Mouse (Mus musculus) left cerebral cortex, adult 11 months (tissue): ENCODE results near the gene Galnt13.
"Not testable (repeated sequence)": the region's sequence is repeated elsewhere in the genome, so short reads cannot be mapped to it uniquely, and the experiment has no call there.

Source experiments
- DNase-seq: peaks from one replicate; pipeline ENCODE4 v3.0.0; 2022; ENCODE audit warnings: low spot score

Galnt13 gene

DNA sequence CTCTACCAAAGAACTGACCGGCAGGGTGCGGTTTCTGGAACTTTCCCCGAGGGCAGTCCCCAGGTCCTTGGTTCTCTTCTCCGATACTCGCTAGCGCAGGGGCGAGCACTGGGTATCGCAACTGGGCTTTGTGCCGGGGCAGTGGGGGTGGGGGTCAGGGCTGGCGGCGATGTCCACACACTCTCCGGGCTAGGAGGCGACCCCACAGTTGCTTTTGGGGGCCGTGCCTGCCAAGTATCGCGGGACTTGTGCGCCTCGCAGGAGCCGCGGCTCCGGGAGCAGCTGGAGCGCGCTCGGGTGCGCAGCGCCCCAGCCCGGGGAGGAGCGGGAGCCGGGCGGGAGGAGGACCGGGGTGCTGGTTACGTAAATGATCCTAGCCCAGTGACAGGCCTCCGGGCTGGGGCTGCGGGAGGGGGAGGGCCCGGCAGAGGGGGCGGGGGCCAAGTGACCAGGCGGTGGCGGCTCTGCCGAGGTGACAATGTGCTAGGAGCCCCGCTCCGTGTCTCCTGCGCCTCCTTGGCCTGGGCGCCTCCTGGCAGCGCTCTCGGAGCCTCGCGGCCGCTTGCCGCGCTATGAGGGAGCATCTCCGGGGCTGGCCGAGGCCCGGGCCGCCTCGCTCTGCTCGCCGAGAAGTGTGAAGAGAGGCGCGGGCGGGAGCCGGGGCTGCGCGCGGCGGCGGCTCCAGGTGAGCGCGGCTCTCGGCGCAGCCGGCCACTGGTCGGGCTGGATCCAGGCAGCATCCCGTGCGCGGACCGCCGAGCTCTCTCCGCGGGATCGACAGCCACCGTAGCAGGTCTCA lies at the start of gene Galnt13:
TSS of gene Galnt13 (plus strand) at position 381 of the 799 bp plus-strand sequence.
- peak; percentile 69 for DNase-seq

DNA sequence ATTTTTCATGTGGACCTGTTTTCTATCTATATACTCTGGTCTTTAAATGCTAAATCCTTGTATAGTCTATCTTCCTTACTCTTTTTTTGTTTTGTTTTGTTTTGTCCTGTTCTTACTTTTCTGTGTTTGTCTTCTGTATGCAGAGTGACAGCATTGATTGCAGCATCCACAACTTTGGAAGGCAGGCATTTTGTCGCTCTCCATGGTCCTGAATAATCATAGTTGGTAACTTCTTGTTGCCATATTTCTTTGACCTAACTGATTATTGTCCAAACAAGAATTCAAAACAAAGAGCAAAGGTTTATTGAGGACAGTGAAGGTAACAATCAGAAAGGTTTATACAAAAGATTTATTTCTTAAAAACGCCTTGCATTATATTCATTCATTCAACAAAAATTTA lies 5.1 kb upstream of the Galnt13 start:
- no peak for DNase-seq

DNA sequence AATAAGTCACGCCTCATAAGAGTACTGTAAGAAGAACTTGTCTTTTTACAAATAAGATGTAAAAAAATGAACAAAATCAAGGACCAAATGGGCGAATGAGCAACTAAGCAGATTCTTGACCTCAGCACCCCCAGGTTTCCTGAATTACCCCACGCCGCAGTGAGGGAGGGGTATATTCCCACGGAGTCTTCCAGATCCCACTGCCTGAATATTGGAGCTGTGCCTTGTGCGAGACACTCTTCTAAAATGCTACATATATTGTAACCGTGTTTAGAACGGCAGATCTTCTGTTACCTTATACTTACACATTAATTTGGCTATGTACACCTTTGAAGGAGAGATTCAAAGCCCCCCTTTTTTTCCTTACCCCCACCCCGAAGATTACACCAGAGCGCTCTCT lies 737 bp upstream of the Galnt13 start:
- no peak for DNase-seq

DNA sequence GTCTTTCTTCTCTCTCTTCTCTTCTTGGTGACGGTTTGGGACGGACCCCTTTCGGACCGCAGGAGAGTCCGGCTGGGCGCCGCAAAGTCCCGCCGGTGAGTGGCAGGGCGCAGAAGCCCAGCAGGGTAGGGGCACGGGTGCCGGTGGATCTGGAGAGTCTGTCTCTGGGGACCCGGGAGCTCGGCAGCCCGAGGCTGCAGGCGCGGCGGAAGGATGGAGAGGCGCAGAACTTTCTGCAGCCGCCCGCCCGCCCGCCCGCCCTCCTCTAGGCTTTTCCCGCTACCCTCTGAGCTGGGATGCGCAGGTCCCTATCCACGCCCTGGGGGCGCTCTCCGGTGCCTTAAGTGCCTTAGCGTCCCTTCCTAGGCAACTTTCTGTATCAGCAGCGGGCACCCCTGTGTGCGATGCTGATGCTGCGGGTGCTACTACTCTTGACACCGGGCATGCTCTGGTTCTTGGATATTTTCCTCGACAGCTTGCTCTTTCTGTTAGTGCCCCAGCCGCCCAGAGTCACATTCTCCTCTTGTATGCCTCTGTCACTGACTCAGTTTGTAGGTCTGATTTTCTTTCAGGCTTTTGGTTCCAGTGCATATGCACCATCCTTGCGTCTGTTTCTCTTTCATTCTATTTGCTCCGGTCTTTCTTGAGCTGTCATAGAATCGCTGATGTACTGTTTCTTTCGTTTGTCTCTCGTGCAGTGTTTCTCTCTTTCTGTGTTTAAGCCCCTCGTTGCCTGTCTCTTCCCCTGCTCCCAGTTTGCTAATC lies 801 bp downstream of the Galnt13 start:
- peak; percentile 26 for DNase-seq

DNA sequence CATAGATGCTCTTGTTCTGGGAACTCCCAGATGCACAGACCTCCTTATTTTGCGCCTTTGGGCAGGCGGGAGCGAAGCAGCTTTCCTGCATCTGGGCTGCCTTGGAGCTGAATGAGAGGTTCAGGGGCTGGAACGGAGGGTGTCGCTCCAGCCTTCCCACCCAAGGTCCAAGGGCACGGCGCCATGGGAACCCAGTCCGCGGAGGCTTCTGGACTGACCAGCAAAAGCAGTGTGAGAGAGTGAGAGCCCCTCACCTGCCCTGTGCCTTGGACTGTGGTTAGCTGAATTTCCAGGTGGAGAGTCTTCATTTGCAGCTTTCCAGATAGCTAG lies 1.3 kb downstream of the Galnt13 start:
- peak; percentile 11 for DNase-seq

DNA sequence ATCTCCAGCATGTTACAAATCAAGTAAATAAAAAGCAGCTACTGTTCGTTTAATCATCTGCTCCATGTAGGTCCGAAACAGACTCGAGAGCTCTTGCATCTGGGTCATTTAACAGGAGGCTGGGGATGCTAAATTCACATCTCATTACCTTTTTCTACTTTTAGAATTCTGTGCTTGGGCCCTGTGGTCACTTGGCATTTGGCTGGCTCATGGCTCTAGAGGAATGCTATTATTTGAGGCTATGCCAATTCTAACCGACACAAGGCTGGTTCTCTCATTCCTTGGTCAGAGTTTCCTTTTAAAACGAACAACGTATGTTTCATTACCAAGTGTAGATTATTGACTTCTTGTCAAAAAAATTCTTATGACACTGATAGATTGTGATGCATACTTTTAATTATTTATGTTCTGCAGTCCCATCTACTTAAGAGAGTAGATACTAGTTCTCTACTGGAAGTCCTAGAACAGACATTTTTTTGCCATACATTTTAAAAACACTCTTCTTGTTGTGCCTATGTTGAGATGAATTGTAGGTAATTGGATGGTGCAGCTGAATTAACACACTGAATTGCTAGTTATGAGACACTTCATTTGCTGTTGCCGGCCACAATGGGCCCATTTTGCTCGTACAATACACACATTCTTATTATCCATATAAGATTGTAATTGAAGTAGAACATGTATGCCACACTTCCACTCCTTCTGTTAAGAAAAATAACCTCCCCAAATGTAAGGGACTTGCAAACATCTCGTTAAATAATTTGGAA lies 6.8 kb downstream of the Galnt13 start:
- DNase-seq: no peak

DNA sequence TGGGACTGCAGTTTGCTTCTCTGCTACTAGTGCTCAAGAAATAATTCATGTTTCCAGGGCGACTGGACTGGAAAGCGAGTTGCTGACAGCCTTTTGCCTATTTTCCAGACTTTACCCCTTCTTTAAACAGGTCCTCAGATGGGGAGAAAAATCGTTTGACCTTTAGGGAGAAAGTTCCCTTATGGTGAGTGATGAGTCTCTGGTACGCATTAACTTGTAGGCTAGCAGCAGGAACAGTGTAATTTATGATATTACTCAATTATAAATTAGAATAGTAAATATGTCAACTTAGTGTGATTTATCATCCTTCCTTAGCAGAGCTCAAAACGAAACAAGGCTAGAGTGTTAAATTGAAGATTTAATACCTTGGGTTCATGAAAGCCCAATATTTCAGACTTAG lies 47.3 kb downstream of the Galnt13 start:
- DNase-seq: no peak

DNA sequence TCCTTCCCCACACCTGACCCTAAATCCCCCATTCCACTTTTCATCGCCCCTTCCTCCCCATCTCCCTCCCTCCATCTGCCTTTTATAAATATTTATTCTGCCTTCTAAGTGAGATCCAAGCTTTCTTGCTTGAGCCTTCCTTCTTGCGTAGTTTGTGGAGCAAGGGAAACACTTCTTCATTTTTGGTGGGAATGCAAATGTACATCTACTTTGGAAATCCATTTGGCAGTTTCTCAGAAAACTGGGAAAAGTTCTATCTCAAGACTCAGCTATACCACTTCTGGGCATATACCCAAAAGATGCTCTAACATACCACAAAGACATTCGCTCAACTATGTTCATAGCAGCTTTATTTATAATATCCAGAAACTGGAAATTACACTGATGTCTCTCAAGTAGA lies 86.9 kb downstream of the Galnt13 start:
- no peak for DNase-seq

DNA sequence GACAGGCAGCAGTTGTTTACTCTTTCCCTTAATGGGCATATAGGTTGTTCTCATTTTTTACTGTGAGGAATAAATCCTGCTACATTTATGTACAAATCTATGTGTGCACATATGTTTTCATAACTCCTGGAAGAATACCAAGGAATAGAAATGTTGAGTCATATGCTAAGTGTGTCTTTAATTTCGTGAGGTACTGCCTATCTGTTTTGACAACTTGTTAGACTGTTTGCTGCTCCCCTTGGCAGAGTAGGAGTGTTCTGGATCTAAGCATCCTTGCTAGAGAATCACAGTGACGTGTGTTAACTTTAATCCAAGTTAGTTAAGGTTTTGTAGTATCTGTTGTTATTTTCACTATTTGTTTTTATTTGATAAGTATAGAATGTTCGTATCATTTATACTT lies 91.0 kb downstream of the Galnt13 start:
- DNase-seq: no peak

DNA sequence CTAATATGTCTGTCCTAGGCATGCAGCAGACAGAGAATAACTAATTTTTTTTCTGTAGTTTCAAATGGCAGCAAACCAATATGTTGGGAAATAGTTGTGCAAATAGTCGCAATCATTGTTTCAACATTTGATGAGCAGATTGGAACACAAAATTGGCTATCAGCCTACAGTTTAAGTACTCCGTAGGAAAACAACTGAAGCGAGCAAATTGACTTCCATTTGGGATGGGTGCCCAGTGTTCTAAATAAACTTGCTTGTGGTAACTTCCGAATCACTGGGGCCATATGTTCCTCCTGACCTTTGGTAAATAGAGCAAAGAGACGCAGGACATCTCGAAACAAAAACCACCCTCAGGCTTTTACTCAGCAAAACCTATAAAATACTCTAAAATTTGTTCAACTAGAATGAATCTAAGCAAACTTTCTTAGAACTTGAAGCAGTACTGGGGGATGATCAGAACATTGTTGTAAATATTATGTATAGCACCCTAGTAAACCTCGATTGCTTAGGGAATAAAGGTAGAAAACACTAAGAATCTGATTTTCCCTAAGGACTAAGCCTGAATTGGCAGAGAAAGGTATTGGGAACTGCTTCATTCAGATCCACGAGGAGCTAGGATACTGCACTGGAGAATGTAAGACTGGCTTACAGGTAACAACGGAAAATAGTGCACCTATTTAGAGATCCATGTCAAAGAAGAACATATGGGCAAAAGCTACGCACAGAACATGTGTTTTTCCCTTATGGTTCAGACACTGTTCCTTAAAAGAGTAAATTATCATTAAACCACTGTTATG lies 122.4 kb downstream of the Galnt13 start:
- no peak for DNase-seq

DNA sequence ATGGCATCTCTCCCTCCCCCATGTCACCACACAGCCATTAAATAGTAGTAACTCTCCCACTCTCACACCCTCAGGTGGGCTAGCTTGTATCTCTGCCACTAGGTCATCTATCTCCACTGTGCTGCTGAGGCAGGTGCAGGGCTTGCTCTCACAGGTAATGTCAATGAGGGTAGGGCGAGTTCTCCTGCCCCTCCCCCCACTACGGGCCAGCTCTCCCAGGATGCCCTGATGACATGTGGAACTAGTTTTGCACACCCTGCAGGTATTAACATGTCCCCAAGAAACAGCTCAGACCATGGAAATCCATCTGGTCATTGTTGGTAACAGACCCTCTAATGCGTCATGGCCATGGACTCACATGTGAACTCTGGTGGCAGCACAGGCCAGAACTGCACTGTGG lies 129.0 kb downstream of the Galnt13 start:
- DNase-seq: no peak

DNA sequence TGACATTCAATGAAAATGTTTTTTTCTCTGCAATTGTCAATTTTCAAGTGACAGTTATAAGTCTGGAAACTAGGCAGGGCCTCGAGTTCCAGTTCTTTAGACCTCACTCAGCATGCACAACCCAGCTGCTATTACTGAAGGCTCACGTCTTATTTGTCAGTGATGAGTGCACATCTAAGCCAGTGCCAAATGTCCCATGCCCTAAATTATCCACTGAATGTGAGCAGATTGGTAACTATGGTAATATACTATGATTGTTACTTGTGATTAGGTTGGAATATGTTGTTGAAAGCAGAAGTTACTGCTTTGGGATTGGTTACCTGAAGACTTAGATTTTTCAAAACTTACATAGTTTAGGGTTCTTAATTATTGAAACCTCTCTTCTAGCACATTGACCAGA lies 131.1 kb downstream of the Galnt13 start:
- DNase-seq: no peak

DNA sequence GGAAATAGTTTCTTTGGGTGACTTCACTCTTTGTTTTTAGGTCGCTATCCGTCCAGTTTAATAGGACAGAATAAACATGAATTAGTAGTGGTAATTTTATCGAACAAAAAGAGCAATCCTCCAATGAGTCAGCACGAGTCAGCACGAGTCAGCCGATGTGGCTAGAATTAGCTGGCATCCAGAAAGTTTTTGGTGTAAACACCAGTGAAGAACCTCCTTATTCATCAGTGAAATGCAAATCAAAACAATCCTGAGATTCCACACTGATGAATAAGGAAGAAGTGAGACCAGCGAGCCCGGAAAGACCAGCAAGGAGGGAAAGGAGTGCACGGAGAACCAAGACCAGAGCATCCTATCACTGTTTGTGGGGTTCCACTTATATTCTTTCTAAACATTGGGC lies 131.5 kb downstream of the Galnt13 start:
- no peak for DNase-seq

DNA sequence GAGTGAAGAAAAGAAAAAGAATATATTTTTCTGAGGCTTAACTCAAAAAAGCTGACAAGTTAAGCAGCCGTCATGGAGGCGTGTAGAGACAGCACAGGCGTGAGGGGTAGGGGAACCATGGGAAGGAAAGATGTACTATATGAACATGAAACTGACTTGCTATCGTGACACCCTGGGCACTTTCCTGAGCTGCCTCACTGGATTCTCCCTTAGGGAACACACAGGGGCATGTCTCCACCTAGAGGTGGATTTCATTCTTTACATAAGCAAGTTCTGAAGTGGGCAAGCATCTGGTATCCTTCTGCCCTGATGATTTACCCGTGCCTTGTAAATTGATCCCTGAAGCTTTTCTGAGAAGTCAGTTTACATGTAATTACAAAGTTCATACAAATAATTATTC lies 277.7 kb downstream of the Galnt13 start:
- not testable (repeated sequence) for DNase-seq

DNA sequence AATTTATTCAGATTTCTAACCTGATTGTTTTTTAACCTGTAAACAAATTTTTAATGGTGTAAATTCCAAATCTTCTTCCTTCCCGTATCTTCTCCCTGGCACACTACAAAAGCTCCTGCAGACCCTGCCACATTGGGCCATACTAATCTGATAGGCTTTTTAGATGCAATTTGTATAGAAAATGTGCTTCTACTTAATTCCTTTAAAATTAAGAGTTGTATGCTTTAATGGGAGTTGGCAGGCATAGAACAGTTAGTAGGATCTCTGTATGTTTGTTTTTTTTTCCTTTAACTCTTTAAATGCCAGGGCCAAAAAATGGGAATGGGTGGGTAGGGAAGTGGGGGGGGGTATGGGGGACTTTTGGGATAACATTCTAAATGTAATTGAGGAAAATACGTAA lies 315.1 kb downstream of the Galnt13 start:
- DNase-seq: no peak

DNA sequence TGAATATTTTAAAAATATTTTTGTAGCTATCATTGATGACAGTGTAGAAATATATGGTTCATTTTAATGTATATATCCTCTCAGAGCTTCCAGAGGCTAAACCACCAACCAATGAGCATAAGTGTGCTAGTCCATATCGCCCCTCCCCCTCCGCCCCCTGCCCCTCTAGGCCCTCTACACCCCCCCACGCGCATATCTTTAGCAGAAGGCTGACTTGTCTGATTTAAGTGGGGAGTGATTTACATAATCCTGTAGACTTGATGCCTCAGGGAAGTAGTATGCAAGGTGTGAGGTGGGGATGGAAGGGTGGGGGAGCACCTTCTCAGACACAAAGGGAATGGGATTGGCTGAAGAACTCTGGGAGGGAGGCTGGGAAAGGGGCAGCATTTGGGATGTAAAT lies 323.7 kb downstream of the Galnt13 start:
- DNase-seq: no peak

DNA sequence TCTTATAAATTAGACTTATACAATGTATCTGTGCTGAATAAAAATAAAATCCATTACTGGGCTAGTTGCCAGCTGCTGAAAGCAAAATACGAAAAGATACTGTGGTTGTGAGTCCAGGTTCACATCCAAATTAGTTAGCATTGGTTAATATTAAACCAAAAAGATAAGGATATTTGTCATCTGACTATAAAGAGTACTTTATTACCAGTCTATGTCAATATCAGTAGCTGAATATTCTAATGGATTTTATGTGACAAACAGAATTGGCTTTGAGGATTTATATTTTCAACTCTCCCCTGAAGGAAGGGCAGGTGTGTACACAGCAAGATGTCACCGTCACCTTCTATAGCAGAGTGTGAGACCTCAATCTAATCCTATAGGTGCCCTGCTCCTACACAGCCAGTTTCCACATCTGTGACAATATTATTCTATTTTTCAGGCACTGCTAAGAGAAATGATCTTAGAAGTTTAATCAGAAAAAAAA lies 342.7 kb downstream of the Galnt13 start:
- no peak for DNase-seq

DNA sequence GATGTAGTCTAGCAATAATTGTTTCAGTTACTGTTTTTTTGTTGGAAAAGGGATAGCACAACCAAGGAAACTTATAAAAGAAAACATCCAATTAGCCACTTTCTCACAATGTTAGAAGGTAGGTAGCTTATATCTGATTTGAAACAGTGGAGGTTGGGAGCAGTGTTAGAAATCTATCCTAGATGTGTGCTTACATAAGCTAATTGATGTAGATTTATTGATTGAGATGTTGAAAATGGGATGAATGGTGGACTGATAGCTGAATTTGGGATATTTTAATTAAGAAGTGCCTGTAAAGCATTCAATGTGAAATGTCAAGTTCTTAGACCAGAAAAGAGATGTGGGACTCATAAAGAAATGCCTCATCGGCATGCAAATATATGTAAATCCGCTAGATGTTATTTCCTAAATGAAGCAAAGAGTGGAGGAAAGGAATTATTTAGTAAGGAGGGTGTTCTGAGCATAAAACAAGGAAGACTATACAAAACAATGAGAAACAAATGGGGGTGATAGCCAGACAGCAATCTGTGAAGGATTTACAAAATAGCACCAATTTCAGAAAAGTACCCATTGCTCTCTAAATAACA lies 377.6 kb downstream of the Galnt13 start:
- no peak for DNase-seq

DNA sequence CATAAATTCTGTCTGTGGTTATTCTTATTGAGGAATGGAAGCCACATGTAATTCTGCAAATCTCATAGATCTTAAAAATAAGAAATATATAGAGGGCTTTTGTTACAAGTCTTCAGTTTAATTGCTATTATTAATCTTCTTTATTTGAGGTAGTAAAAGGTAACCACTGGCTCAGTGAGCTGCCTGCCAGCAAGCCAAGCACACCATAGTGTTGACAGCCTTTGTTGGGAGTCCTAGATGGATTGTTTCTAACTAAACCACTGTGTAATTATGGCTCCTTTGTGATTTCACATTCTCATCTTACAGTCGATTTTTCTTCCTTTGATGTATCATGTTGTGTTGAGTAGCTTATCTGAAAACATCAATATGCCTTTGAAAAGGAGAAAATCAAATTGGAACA lies 405.1 kb downstream of the Galnt13 start:
- DNase-seq: no peak

DNA sequence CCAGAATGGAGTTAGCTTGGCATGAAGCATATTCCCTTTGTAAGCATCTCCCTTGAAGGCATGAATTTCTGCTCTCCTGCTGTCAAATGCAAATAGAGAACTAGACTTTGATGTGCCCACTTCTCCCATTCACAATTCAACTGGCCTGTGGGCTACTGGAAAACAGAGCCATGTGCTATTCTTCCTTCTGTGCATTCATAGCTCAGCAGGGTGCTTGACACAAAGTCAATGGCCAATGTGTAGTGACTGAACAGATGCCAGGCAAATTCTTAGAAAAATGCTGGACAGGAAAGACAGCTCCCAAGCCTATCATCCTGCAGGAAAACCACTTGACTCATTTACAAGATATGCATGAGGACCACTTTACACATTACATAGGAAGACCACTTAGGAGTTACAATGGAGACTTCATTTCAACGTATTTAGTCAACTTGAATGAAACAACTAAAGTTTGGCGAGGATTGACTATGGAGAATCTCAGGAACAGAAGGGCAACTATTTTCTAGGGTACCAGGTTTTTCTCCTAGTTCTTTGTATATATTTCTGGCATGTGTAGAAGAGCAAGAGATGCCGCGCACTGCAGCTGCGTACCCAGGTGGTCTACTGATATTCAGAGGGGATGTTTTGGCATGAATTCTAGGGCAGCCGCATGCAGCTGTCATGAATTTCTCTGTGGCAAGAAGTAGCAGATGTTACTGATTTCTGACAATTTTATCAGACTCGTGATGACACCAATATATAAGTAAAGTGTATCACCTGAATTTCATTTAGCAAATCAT lies 470.4 kb downstream of the Galnt13 start:
- DNase-seq: no peak
